Mouse (Mus musculus) C2C12 (cell line): Measurements from ENCODE around the gene Cd59a.

Experiments
- CEBPB ChIP-seq: IDR thresholded peaks from one replicate; pipeline ENCODE4 v1.6.1; 2011; ENCODE audit warnings: low read depth, mild to moderate bottlenecking, control low read depth, moderate library complexity
- CTCF ChIP-seq: IDR thresholded peaks from one replicate; pipeline ENCODE4 v1.5.1; 2011; ENCODE audit not compliant: control insufficient read depth, insufficient read depth, insufficient read length
- MAX ChIP-seq: IDR thresholded peaks from one replicate; pipeline ENCODE4 v1.6.1; 2011; ENCODE audit warnings: mild to moderate bottlenecking, control low read depth
- USF1 ChIP-seq: IDR thresholded peaks from one replicate; pipeline ENCODE4 v1.6.1; 2011; ENCODE audit warnings: low read depth, mild to moderate bottlenecking, control low read depth, moderate library complexity

GRCm38 (mm10) chr2:104163978-104164487 is 68.4 kb downstream of the Cd59a start:
- TF ChIP-seq CTCF = no peak
- TF ChIP-seq CEBPB = no peak
- TF ChIP-seq USF1 = no peak
- no peak for TF ChIP-seq MAX
